Mouse (Mus musculus) neutrophil, adult 59 days (primary cell): ENCODE measurements around the gene Ccdc92b. TPM values are rescaled to one million over a fixed set of nuclear protein-coding genes. Genes with fewer than 3 reads are reported as not detected.

Source experiments
- total RNA-seq, 2 experiments: library from RNA; stranded (reverse); gene quantifications; 1 replicate in 1 of 2; 2 replicates in 1 of 2; pipeline ENCODE4 v1.2.4; 2023

The Ccdc92b gene
- total RNA-seq = under 1 TPM; 0.11 to 0.24 TPM

GRCm38 (mm10) chr11:74619201-74619955, at the start of gene Ccdc92b:
Ccdc92b (plus strand) TSS chr11:74619605.

DNA sequence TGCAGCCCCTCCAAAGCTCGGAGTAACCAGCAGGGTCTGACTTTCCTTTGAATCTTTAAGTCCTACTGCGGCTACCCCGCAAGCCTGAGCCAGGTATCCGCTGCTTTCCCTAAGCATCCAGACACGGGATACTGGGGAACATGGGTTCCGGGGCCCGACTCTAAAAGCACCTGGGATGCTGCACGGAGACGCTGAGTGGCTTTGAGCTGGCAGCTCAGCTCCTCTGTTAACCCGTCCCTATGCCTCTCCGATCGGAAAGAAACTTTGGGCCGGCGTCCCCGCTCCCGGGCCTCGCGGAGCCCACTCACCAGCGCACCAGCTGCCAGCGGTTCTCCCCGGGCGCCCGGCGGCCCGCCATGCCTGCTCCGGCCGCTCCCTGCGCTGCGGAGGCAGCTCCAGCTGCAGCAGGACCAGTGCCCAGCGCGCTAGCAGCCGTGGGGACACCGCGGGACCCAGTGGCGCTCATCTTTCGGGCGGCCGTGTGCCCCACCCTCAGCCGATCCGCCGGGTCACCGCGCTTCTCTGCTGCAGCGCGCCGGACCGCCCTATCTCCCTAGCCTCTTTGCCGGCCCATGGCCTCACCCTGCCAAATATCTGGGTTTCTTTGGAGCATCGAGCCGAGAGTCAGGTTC, 8.7 kb upstream of the Ccdc92b start, which contains the start of gene Rap1gap2:
Rap1gap2 (minus strand) TSS at position 371 of the 632 bp plus-strand sequence.

DNA sequence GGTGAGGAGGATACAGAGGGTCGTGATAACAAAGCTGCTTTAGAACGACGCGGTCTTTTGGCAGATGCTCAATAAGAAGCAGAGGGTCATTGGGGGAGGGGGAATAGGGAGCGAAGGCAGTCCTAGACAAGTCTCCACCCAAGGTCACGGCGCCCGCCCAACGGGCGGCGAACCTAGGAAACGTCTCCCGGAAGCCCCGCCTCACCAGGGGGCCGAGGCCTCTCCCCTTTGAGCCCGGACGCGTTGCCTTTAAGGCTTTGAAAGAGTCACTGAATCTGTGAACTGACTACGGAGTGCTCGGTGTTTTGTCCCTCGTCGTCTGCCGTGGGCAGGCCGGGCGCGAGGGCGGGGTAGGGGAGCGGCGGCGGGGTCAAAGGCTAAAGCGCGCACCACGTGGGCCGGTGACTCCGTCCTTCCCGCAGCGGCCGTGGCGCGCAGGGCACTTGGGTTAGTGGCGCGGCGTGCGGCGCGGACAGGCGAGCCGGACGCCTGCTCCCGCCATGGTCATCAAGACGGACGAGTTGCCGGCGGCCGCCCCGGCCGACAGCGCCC, 29.8 kb downstream of the Ccdc92b start, which contains the start of gene Cluh:
Cluh (plus strand) TSS at position 401 of the 552 bp plus-strand sequence.

Other genes starting within 250 kb of the Ccdc92b start
- 10 to 100 TPM; 95.5 to 97.9 TPM for gene Rap1gap2, start 8.7 kb upstream of the Ccdc92b start, total RNA-seq
- gene Cluh, start 29.9 kb downstream of the Ccdc92b start, total RNA-seq = 10 to 100 TPM; 16.1 to 19.1 TPM
- gene Pafah1b1, start 105.1 kb downstream of the Ccdc92b start, total RNA-seq = 10 to 100 TPM; 93.4 to 97.4 TPM
- 10 to 100 TPM in 1 of 2 experiments, 1 to 10 TPM in 1; 9.8 to 11.2 TPM for gene Mettl16, start 151.2 kb downstream of the Ccdc92b start, total RNA-seq
- 10 to 100 TPM; 37.9 to 57.4 TPM for gene Mnt, start 211.3 kb downstream of the Ccdc92b start, total RNA-seq